In genomic region chr12:108365340-108365739, GRCm38 (mm10) we compare ENCODE assay signal across 9 mouse cellular contexts. TPM values are rescaled to one million over a fixed set of nuclear protein-coding genes. Genes with fewer than 3 reads are reported as not detected.
A peak's percentile ranks its signal among the peaks of the same experiment; 100 is the strongest.
DNase-seq lines count a peak whose midpoint lies in the region; ATAC-seq lines count a peak whose summit lies in the region.
"Had no signal": no experiment of that assay in that cellular context is flagged by ENCODE, and none has a peak within 500 bp of the region (broad histone marks: within the 10 kb centered on the region; RNA-seq: fewer than 3 reads in every experiment).

No protein-coding gene starts in this region.

- no peaks in the 10 kb centered on the region for H3K9me3 ChIP-seq in hindbrain, embryonic 16.5 days (ENCODE audit: control insufficient read depth, low read length)
- H3K9me3 ChIP-seq in hindbrain, embryonic 11.5 days (ENCODE audit: control insufficient read depth, low read length) = no peaks in the 10 kb centered on the region
- H3K9me3 ChIP-seq in kidney, embryonic 16.5 days (ENCODE audit: low read length) = no peaks in the 10 kb centered on the region
- H3K9me3 ChIP-seq in stomach, embryonic 15.5 days = no peaks in the 10 kb centered on the region
- no peaks in the 10 kb centered on the region for H3K9me3 ChIP-seq in forebrain, embryonic 15.5 days
- H3K9me3 ChIP-seq: megakaryocyte, embryonic 14.5 days had no signal

- no peak for DNase-seq in hindbrain, embryonic 11.5 days (ENCODE audit: low spot score)
- DNase-seq in adrenal gland, postnatal 14 days = peak; percentile 81
- peak; percentile 69 for DNase-seq in gastrocnemius, postnatal 25 days

- H3K4me3 ChIP-seq in hindbrain, embryonic 16.5 days (ENCODE audit: low read length) = no peak overlapping the region
- no peak overlapping the region for H3K4me3 ChIP-seq in hindbrain, embryonic 11.5 days (ENCODE audit: low read depth, low read length)
- no peak overlapping the region for H3K4me3 ChIP-seq in kidney, embryonic 16.5 days (ENCODE audit: low read length)
- H3K4me3 ChIP-seq in stomach, embryonic 15.5 days (replicated peaks) = no peak overlapping the region
- H3K4me3 ChIP-seq in forebrain, embryonic 15.5 days = no peak overlapping the region
- H3K4me3 ChIP-seq: megakaryocyte, embryonic 14.5 days had no signal

- no peak overlapping the region for H3K27ac ChIP-seq in hindbrain, embryonic 16.5 days (ENCODE audit: low read depth, low read length)
- no peak overlapping the region for H3K27ac ChIP-seq in hindbrain, embryonic 11.5 days (ENCODE audit: low read depth, low read length)
- H3K27ac ChIP-seq in kidney, embryonic 16.5 days (ENCODE audit: low read length) = peak overlapping the region; percentile 32; the same call in 1 of the 2 replicates
- peak overlapping the region; percentile 61 for H3K27ac ChIP-seq in stomach, embryonic 15.5 days
- no peak overlapping the region for H3K27ac ChIP-seq in forebrain, embryonic 15.5 days (replicated peaks)

- H3K4me1 ChIP-seq in hindbrain, embryonic 16.5 days (ENCODE audit: control insufficient read depth, insufficient read depth, low read depth, low read length) = no peaks in the 10 kb centered on the region
- peaks cover 3% of the 10 kb centered on the region; the same call in 1 of the 2 replicates for H3K4me1 ChIP-seq in hindbrain, embryonic 11.5 days (replicated peaks; ENCODE audit: control insufficient read depth, insufficient read depth, low read length)
- peaks cover 33% of the 10 kb centered on the region for H3K4me1 ChIP-seq in kidney, embryonic 16.5 days (ENCODE audit: insufficient read depth, low read length)
- peaks cover 33% of the 10 kb centered on the region for H3K4me1 ChIP-seq in stomach, embryonic 15.5 days
- H3K4me1 ChIP-seq in forebrain, embryonic 15.5 days = peaks cover 5% of the 10 kb centered on the region
- H3K4me1 ChIP-seq: megakaryocyte, embryonic 14.5 days had no signal

- H3K9ac ChIP-seq in hindbrain, embryonic 16.5 days (ENCODE audit: low read depth, low read length) = no peak overlapping the region
- H3K9ac ChIP-seq in hindbrain, embryonic 11.5 days (ENCODE audit: low read depth, low read length) = no peak overlapping the region
- no peak overlapping the region for H3K9ac ChIP-seq in kidney, embryonic 16.5 days (replicated peaks; ENCODE audit: low read length)
- no peak overlapping the region for H3K9ac ChIP-seq in stomach, embryonic 15.5 days
- H3K9ac ChIP-seq in forebrain, embryonic 15.5 days (replicated peaks) = no peak overlapping the region

- no peaks in the 10 kb centered on the region for H3K27me3 ChIP-seq in hindbrain, embryonic 16.5 days (replicated peaks; ENCODE audit: control insufficient read depth, insufficient read depth, low read length)
- no peaks in the 10 kb centered on the region for H3K27me3 ChIP-seq in hindbrain, embryonic 11.5 days (ENCODE audit: control insufficient read depth, insufficient read depth, low read length)
- no peaks in the 10 kb centered on the region for H3K27me3 ChIP-seq in kidney, embryonic 16.5 days (ENCODE audit: insufficient read depth, low read length)
- H3K27me3 ChIP-seq in stomach, embryonic 15.5 days (replicated peaks) = no peaks in the 10 kb centered on the region
- H3K27me3 ChIP-seq in forebrain, embryonic 15.5 days = no peaks in the 10 kb centered on the region

- WGBS in hindbrain, embryonic 16.5 days = 21% methylated on average over 3 of the region's 3 CpGs
- 40% methylated on average over 3 of the region's 3 CpGs for WGBS in hindbrain, embryonic 11.5 days
- 14% methylated on average over 3 of the region's 3 CpGs for WGBS in kidney, embryonic 16.5 days
- 13% methylated on average over 3 of the region's 3 CpGs for WGBS in stomach, embryonic 15.5 days
- 16% methylated on average over 3 of the region's 3 CpGs for WGBS in forebrain, embryonic 15.5 days

- H3K4me2 ChIP-seq in hindbrain, embryonic 16.5 days (ENCODE audit: low read length) = no peak overlapping the region
- no peak overlapping the region for H3K4me2 ChIP-seq in hindbrain, embryonic 11.5 days (replicated peaks; ENCODE audit: low read depth, low read length)
- no peak overlapping the region for H3K4me2 ChIP-seq in kidney, embryonic 16.5 days (replicated peaks; ENCODE audit: low read depth, low read length)
- H3K4me2 ChIP-seq in stomach, embryonic 15.5 days = no peak overlapping the region
- H3K4me2 ChIP-seq in forebrain, embryonic 15.5 days (replicated peaks) = no peak overlapping the region

- 0 out of 2 replicates have a peak, but pooled peaks have one; percentile 26 for ATAC-seq in hindbrain, embryonic 16.5 days
- ATAC-seq in hindbrain, embryonic 11.5 days (ENCODE audit: low FRiP score) = no peak
- no peak; the same call in 1 of the 2 replicates for ATAC-seq in kidney, embryonic 16.5 days (ENCODE audit: low FRiP score, low TSS enrichment)
- peak; percentile 48; the same call in 1 of the 2 replicates for ATAC-seq in stomach, embryonic 15.5 days (ENCODE audit: insufficient read depth, low FRiP score, low read depth)
- ATAC-seq in erythroblast, adult 5-6 weeks (replicated peaks; ENCODE audit: low FRiP score, poor library complexity, severe bottlenecking) = no peak
- ATAC-seq in forebrain, embryonic 15.5 days (replicated peaks) = no peak; the same call in 1 of the 2 replicates

- H3K36me3 ChIP-seq in hindbrain, embryonic 16.5 days (ENCODE audit: control insufficient read depth, insufficient read depth, low read length) = no peaks in the 10 kb centered on the region
- H3K36me3 ChIP-seq in hindbrain, embryonic 11.5 days (ENCODE audit: control insufficient read depth, insufficient read depth, low read length) = no peaks in the 10 kb centered on the region
- H3K36me3 ChIP-seq in kidney, embryonic 16.5 days (ENCODE audit: insufficient read depth, low read length) = no peaks in the 10 kb centered on the region
- no peaks in the 10 kb centered on the region for H3K36me3 ChIP-seq in stomach, embryonic 15.5 days
- no peaks in the 10 kb centered on the region for H3K36me3 ChIP-seq in forebrain, embryonic 15.5 days

RNA-seq across cellular contexts. Expression of gene Eml1, which starts 5.4 kb away (rescaled TPM):
- polyA plus RNA-seq in hindbrain, embryonic 16.5 days (2015; fragmentation: Nextera tagmentation; extraction: Ambion mirVana) = 59.3 and 62.3 TPM in 2 replicates
- 91.3 and 107 TPM in 2 replicates for polyA plus RNA-seq in hindbrain, embryonic 11.5 days (2014; fragmentation: Nextera tagmentation; extraction: Ambion mirVana)
- 32.9 and 38.8 TPM in 2 replicates for total RNA-seq in adrenal gland, postnatal 14 days (2021)
- total RNA-seq in gastrocnemius, postnatal 25 days (2021) = 100 to 1,000 TPM in 1 of 2 experiments, 10 to 100 TPM in 1; 84.7 to 109 TPM
- polyA plus RNA-seq in kidney, embryonic 16.5 days (2015; fragmentation: Nextera tagmentation; extraction: Ambion mirVana) = 82.7 and 92.4 TPM in 2 replicates
- 67.6 and 72.2 TPM in 2 replicates for polyA plus RNA-seq in stomach, embryonic 15.5 days (2015; fragmentation: Nextera tagmentation; extraction: Ambion mirVana)
- not detected in 2 replicates for total RNA-seq in erythroblast, adult 5-6 weeks (2015; ENCODE audit: low replicate concordance)
- total RNA-seq in erythroblast, adult 5-6 weeks (2017; ENCODE audit: low replicate concordance) = not detected in 2 replicates
- polyA plus RNA-seq in forebrain, embryonic 15.5 days (2015; fragmentation: Nextera tagmentation; extraction: Ambion mirVana) = 58.6 and 65.7 TPM in 2 replicates

RNA-seq across cellular contexts. Expression of gene Cyp46a1, which starts 31.2 kb away (rescaled TPM):
- 38.3 and 40.1 TPM in 2 replicates for polyA plus RNA-seq in hindbrain, embryonic 16.5 days (2015; fragmentation: Nextera tagmentation; extraction: Ambion mirVana)
- polyA plus RNA-seq in hindbrain, embryonic 11.5 days (2014; fragmentation: Nextera tagmentation; extraction: Ambion mirVana) = 11.0 and 11.7 TPM in 2 replicates
- total RNA-seq in adrenal gland, postnatal 14 days (2021) = 1.7 and 2.0 TPM in 2 replicates
- under 1 TPM; 0.13 TPM for total RNA-seq in gastrocnemius, postnatal 25 days (2021)
- 11.8 and 12.2 TPM in 2 replicates for polyA plus RNA-seq in kidney, embryonic 16.5 days (2015; fragmentation: Nextera tagmentation; extraction: Ambion mirVana)
- 7.4 and 8.4 TPM in 2 replicates for polyA plus RNA-seq in stomach, embryonic 15.5 days (2015; fragmentation: Nextera tagmentation; extraction: Ambion mirVana)
- total RNA-seq in erythroblast, adult 5-6 weeks (2015; ENCODE audit: low replicate concordance) = not detected in 2 replicates
- total RNA-seq in erythroblast, adult 5-6 weeks (2017; ENCODE audit: low replicate concordance) = 0.84 TPM in 1 of 2 replicates, not detected in the other
- polyA plus RNA-seq in forebrain, embryonic 15.5 days (2015; fragmentation: Nextera tagmentation; extraction: Ambion mirVana) = 19.8 and 22.6 TPM in 2 replicates

RNA-seq across cellular contexts. Expression of gene Hhipl1, which starts 59.3 kb away (rescaled TPM):
- polyA plus RNA-seq in hindbrain, embryonic 16.5 days (2015; fragmentation: Nextera tagmentation; extraction: Ambion mirVana) = 2.6 and 2.9 TPM in 2 replicates
- 1.2 and 1.8 TPM in 2 replicates for polyA plus RNA-seq in hindbrain, embryonic 11.5 days (2014; fragmentation: Nextera tagmentation; extraction: Ambion mirVana)
- 0.67 and 0.79 TPM in 2 replicates for total RNA-seq in adrenal gland, postnatal 14 days (2021)
- under 1 TPM; 0.91 to 0.95 TPM for total RNA-seq in gastrocnemius, postnatal 25 days (2021)
- polyA plus RNA-seq in kidney, embryonic 16.5 days (2015; fragmentation: Nextera tagmentation; extraction: Ambion mirVana) = 0.80 and 0.81 TPM in 2 replicates
- 0.87 and 0.88 TPM in 2 replicates for polyA plus RNA-seq in stomach, embryonic 15.5 days (2015; fragmentation: Nextera tagmentation; extraction: Ambion mirVana)
- total RNA-seq in erythroblast, adult 5-6 weeks (2015; ENCODE audit: low replicate concordance) = not detected in 2 replicates
- total RNA-seq in erythroblast, adult 5-6 weeks (2017; ENCODE audit: low replicate concordance) = not detected in 2 replicates
- 1.8 and 1.9 TPM in 2 replicates for polyA plus RNA-seq in forebrain, embryonic 15.5 days (2015; fragmentation: Nextera tagmentation; extraction: Ambion mirVana)

Comparison
In these comparisons a context has a peak if more than half of its experiments do, and no peak if none do; other contexts are left out.
1. ATAC-seq: peak in hindbrain, embryonic 16.5 days (single experiment) and stomach, embryonic 15.5 days (single experiment); none in hindbrain, embryonic 11.5 days (single experiment), kidney, embryonic 16.5 days (single experiment), erythroblast, adult 5-6 weeks (single experiment) and forebrain, embryonic 15.5 days (single experiment).
2. H3K27ac ChIP-seq: peak in kidney, embryonic 16.5 days (single experiment) and stomach, embryonic 15.5 days (single experiment); none in hindbrain, embryonic 16.5 days (single experiment), hindbrain, embryonic 11.5 days (single experiment) and forebrain, embryonic 15.5 days (single experiment).